Mouse (Mus musculus) gastrocnemius, postnatal 25 days (tissue): ENCODE results near the gene Srgap1. TPM values are rescaled to one million over a fixed set of nuclear protein-coding genes. Genes with fewer than 3 reads are reported as not detected.

Experiments used
- DNase-seq: peaks from one replicate; pipeline ENCODE4 v3.0.0; 2022
- total RNA-seq, 2 experiments: library from RNA; stranded (reverse); gene quantifications; 1 replicate in 1 of 2; 2 replicates in 1 of 2; pipeline ENCODE4 v1.2.3; 2021

Srgap1 gene
- total RNA-seq, 2 experiments from 2014 or later = 1.4 to 1.7 TPM

- no peak for DNase-seq
Measured at GRCm38 (mm10) chr10:121878855-121879254, 168.3 kb downstream of the Srgap1 start.

GRCm38 (mm10) chr10:121877906-121878305, 169.2 kb downstream of the Srgap1 start:
- DNase-seq = no peak

GRCm38 (mm10) chr10:121873063-121873489, 174.0 kb downstream of the Srgap1 start:
- DNase-seq = no peak

GRCm38 (mm10) chr10:121869941-121870340, 177.2 kb downstream of the Srgap1 start:
- DNase-seq = no peak

GRCm38 (mm10) chr10:121868255-121868654, 178.9 kb downstream of the Srgap1 start:
- no peak for DNase-seq

GRCm38 (mm10) chr10:121865503-121866239, 181.4 kb downstream of the Srgap1 start:
- no peak for DNase-seq

- DNase-seq = no peak
Measured at GRCm38 (mm10) chr10:121860924-121861323, 186.2 kb downstream of the Srgap1 start.

GRCm38 (mm10) chr10:121859803-121860571, 187.1 kb downstream of the Srgap1 start:
- no peak for DNase-seq

- DNase-seq = no peak
Measured at GRCm38 (mm10) chr10:121858911-121859310, 188.2 kb downstream of the Srgap1 start.

- DNase-seq = no peak
Measured at GRCm38 (mm10) chr10:121858086-121858485, 189.0 kb downstream of the Srgap1 start.

GRCm38 (mm10) chr10:121855863-121856446, 191.2 kb downstream of the Srgap1 start:
- no peak for DNase-seq

- DNase-seq = no peak
Measured at GRCm38 (mm10) chr10:121853385-121853808, 193.7 kb downstream of the Srgap1 start.

- no peak for DNase-seq
Measured at GRCm38 (mm10) chr10:121849496-121849895, 197.6 kb downstream of the Srgap1 start.

GRCm38 (mm10) chr10:121845677-121846076, 201.4 kb downstream of the Srgap1 start:
- DNase-seq = no peak

GRCm38 (mm10) chr10:121837166-121837898, 209.8 kb downstream of the Srgap1 start:
- peak; percentile 71 for DNase-seq

GRCm38 (mm10) chr10:121836507-121837165, 210.5 kb downstream of the Srgap1 start:
- DNase-seq = peak; percentile 79

- no peak for DNase-seq
Measured at GRCm38 (mm10) chr10:121833443-121833842, 213.7 kb downstream of the Srgap1 start.

- DNase-seq = no peak
Measured at GRCm38 (mm10) chr10:121830335-121831307, 216.5 kb downstream of the Srgap1 start.

- no peak for DNase-seq
Measured at GRCm38 (mm10) chr10:121829800-121830303, 217.3 kb downstream of the Srgap1 start.

- no peak for DNase-seq
Measured at GRCm38 (mm10) chr10:121829034-121829433, 218.1 kb downstream of the Srgap1 start.
